Mouse (Mus musculus): ENCODE measurements around the gene Bcap29. TPM values are rescaled to one million over a fixed set of nuclear protein-coding genes. Genes with fewer than 3 reads are reported as not detected.
"Not testable (repeated sequence)": the region's sequence is repeated elsewhere in the genome, so short reads cannot be mapped to it uniquely, and the experiment has no call there.

Gene Bcap29
- total RNA-seq (2022): 10 to 100 TPM; 21.5 to 34.5 (median 28.0) TPM

GRCm38 (mm10) chr12:31634343-31635239 lies at the start of gene Bcap29:
Bcap29 (minus strand) TSS chr12:31634658.
- DNase-seq: peak; percentile 49

DNA sequence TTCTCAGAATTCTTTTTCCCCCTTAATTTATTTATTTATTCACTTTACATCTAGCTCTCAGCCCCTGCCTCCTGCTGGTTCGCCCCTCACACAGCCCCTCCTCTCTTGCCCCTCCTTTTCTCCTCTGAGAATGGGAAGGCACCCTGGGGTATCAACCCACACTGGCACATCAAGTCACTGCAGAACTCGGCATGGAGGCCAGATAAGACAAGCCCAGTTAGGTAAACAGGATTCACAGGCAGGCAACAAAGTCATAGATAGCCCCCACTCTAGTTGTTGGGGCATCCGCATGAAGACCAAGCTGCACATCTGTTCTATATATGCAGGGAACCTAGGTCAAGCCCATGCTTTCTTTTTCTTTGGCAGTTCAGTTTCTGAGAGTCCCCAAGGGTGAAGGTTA lies 32.7 kb upstream of the Bcap29 start:
- no peak for DNase-seq

- no peak for DNase-seq
These were observed 31.5 kb upstream of the Bcap29 start for GRCm38 (mm10) chr12:31665999-31666398.

DNA sequence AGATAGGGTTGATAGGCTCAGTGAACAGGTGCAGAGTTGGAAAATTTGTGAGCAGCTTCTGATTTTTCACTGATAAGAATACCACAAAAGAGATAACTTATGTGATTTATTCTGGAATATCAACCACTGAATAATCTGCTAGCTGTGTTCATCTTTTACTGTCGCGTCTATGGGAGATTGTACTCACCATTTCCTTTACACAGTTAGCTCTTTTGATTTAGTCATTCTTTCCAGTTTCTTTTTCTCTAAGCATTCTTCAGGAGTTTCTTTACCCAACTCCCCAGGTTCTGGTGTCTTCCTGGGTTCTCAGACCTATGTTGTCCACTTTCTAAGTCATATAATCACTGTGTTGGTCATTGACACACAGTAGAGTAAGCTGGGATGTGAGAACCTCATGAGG lies 22.4 kb upstream of the Bcap29 start:
- no peak for DNase-seq

DNA sequence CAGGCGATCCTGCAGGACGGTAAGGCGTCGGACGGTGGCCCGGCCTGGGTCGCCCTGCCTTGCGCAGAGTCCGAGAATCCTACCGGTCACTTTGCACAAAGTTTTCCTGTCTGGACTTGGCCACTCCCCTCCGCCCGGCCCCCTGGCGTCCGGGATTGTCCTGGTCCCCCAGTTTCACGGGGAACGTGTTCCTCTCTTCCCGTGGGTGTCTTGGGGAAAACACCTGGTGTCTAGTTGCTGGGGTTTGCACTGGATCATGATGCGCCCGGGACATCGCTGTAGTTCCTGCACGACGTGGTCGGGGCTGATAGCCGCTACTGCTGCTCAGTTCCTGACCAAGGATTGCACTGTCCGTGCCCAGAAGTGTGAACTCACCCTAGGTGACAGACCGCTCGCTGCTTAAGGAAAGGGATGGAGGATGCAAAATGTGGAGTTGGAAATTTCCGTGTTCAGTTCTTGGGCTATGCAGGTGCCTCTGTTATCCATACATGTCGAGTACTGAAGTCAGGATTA lies 20.6 kb upstream of the Bcap29 start:
- no peak for DNase-seq

DNA sequence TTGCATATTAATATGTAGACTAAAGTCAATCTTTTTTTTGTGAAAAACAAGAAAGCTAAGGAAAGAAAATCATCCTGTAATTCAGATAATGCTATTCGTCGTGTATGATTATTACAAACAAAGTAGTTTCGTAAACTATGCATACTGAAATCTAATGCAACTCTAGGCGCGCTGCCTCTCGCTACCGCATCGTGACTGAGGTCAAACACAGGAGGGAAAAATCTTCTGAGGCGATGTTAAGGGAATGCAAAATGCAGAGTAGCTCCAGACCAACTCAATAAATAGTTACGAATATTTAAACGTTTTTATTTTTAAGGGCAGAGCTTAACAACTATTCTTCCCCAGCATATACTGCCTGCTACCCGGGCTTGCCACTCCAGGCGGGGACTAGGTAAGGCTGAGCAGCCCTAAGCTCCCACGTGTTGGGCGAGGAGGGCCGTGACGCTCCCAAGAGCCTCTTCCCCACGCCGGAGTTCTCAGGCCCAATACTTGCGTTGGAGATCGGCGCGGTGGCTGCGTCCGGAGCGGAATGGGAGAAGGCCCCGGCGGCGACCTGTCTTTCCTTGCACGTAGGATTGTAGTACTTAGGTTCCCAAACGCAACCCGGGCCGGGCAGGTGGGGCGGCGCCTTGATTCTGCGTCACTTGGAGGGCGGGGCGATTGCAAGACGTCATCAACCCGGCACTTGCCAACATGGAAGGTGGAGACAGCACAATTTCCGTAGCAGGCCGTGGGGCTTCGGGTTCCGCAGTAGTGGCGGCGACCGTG lies 19.9 kb upstream of the Bcap29 start, which contains the start of the genes Dus4l and Cog5:
Dus4l (minus strand) TSS at position 630 of the 768 bp plus-strand sequence.
Cog5 (plus strand) TSS at position 673 of the 768 bp plus-strand sequence.
- DNase-seq: peak; percentile 92

- no peak for DNase-seq
These were observed 19.2 kb upstream of the Bcap29 start for GRCm38 (mm10) chr12:31653611-31654010.

DNA sequence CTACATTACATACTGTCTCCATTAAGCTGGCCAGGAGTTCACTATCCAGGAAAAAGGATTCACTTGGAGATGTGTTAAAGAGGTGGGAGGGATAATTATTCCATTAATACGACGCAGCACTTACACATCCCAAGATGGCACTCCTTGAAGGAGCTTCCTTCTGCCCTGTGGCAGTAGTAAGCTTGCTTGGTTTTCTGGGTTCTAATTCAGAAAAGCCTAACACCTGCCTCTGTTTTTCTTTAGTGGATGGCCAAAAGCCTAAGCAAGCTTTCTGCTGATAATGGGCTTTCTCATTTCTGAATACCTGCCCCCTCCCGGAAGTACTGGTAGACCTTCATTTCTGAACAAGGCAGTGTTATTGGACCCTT lies 766 bp upstream of the Bcap29 start:
- no peak for DNase-seq

DNA sequence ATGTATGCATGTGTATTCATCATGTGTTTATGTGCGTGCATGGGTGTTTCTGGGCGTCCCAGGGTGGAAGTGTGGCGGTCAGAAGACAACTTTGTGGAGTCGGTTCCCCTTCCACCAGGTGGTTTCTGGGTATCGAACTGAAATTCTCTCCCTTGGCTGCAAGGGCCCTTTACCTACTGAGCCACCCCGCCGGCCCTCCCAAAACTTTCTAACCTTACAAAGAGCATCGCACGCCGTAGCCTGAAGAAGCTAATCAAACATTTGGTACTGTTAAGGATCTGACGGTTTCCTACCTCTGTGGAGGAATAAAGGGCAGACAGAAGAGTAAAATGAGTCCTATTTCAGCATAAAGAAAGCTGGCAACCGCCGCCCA lies 502 bp downstream of the Bcap29 start:
- no peak for DNase-seq

- DNase-seq: not testable (repeated sequence)
These were observed 6.1 kb downstream of the Bcap29 start for GRCm38 (mm10) chr12:31628396-31628795.

DNA sequence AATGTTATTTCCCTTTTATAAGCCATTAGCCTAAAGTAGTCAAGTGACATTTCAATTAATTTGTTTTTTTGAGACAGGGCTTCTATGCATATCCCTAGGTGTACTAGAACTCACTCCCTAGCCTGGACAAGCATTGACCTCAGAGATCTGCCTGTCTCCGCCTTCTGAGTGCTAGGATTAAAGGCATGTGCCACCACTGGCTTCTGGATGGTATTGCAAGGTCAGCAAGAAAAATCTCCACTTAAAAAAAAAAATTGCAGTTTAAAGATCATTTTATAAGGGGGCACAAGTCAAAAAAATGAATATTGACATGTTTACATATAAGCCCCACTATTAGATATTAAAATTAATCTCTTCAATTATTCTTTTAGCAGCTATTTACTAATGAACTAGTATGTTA lies 9.4 kb downstream of the Bcap29 start:
- no peak for DNase-seq

DNA sequence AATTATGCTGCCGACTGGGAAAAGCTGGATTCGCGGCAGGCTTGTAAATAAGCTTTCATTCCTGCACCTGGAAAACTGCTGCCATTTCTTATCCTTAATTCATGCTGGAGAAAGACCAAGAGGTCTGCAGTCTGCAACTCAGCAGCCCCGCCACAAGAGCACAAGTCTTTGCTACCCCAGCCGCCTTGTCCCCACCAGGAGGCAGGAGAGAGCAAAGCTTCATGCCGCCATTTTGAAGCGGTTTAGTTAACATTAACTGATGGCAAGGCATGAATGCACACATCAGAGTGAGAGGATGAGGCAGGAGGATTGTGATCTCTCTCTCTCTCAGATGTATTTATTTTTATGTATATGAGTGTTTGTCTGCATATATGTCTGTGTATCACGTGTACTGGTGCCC lies 14.4 kb downstream of the Bcap29 start:
- no peak for DNase-seq

GRCm38 (mm10) chr12:31613353-31613752 lies 21.1 kb downstream of the Bcap29 start:
- no peak for DNase-seq

DNA sequence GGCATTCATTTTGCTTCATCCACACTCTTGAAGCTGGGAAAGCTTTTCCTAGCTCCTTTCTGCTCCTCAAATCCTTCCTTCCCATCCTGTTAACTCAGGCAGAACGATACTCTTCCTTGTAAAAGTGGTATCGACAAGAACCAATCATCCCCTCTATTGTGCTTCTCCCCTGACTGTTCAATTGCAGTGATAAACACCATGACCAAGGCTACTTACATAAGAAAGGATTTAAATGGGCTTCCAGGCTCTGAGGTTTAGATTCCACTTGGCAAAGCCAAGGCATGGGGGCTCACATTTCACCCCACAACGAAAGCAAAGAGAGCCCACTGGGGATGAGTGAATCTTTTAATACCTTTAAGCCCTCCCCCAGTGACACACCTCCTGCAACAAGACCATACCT lies 26.3 kb downstream of the Bcap29 start:
- no peak for DNase-seq

DNA sequence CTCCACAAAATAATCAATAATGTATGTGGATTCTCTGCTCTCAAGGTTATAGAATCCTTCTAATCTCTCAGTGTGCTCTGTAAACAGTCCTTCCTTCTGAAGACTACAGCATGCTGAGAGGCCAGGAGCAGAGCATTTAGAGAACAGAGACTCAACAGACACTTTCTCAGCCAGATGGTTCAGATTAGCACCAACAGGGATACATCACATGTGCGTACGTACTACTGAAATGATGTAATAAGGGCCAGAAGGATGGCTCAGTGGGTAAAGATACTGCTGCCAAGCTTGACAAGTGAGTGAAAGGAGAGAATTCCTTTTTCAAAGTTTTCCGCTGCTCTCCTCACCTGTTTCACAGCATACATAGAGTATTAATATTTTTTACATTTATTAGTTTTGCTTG lies 29.6 kb downstream of the Bcap29 start:
- DNase-seq: no peak

- DNase-seq: no peak
These were observed 30.9 kb downstream of the Bcap29 start for GRCm38 (mm10) chr12:31603586-31603985.

DNA sequence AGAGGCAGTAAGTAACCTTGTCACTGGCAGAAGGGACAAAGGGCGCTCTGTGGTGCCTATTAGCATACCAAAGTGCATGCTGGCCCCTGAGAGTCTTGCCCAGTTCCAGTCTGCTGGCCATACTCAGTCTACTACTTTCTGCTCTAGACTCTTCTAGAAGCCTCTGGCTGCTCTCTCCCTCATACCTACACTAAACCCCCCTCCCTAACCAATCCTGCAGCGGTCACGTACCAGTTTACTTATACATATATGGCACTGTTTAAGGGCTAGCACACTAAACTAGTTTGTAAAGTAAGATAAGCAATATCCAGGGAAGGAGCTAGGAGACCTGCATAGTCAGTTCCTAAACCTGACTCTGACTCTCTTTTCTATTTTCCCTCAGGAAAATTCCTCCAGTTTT lies 40.2 kb downstream of the Bcap29 start:
- no peak for DNase-seq

DNA sequence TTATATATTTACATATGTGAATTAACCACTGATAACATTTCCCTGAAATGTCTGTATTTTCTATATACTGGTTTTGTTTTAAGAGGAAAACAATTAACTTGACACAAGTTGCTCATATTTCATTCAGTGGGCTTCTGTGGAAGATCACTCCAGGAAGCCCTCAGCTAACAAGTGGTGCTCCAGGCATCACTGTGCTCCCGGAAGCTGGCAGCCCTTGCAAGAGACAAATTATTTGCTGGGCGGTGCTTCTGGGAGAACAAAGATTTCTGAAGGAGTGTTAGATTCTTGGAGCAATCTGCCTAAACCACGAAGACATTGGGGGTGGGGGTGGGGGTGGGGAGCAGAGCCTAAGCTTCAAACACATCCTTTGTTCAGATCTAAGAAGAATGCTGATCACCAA lies 42.4 kb downstream of the Bcap29 start:
- no peak for DNase-seq

GRCm38 (mm10) chr12:31583726-31584125 lies 50.7 kb downstream of the Bcap29 start:
- DNase-seq: no peak

- no peak for DNase-seq
These were observed 52.4 kb downstream of the Bcap29 start for GRCm38 (mm10) chr12:31582081-31582480.

- no peak for DNase-seq
These were observed 53.1 kb downstream of the Bcap29 start for GRCm38 (mm10) chr12:31581319-31581810.

DNA sequence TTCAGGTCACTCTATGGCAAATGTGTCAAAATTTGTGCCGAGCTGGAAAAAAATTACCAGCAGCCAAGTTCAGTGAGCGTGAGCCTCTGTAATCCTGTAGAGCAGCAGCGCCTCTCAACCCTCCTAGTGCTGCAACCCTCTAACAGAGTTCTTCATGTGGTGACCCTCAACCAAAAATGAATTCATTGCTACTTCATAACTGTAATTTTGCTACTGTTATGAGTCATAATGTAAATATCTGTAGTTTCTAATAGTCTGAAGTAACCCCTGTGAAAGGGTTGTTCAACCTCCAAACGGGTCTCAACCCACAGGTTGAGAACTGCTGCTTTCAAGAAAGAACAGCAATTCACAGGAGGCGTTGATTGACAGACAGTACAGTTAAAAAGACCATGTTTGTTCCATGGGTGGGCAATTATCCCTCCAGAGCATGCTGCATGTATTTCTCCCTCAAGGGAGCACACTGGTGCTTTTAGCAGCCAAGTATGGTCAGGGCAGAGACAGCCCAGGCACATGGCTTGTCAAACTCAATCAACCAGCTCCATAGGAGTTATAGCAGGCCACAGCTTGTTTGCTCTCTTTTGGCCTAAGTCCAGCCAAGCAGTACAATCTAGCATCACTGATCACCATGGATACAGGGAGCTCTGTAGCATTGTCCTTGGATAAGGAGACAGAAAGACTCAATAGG lies 53.7 kb downstream of the Bcap29 start:
- DNase-seq: peak; percentile 13

Data from adrenal gland, adult 8-10 months (tissue).